Mouse (Mus musculus) urinary bladder, postnatal 14 days (tissue): ENCODE measurements around the gene Gm17482.

ENCODE experiments used
- DNase-seq: peaks from one replicate; pipeline ENCODE4 v3.0.0; 2021; ENCODE audit warnings: low spot score

Gene Gm17482

GRCm38 (mm10) chr6:115245500-115246058 is 18.4 kb downstream of the Gm17482 start:
- no peak for DNase-seq

- DNase-seq = peak; percentile 37
Measured at GRCm38 (mm10) chr6:115251531-115251985, 24.4 kb downstream of the Gm17482 start.

- DNase-seq = no peak
Measured at GRCm38 (mm10) chr6:115252099-115252873, 25.1 kb downstream of the Gm17482 start, which contains the start of gene Timp4. TSS of gene Timp4 (minus strand) at chr6:115252205.

- no peak for DNase-seq
Measured at GRCm38 (mm10) chr6:115255171-115255570, 28.0 kb downstream of the Gm17482 start.

GRCm38 (mm10) chr6:115260507-115260906 is 33.4 kb downstream of the Gm17482 start:
- no peak for DNase-seq

DNA sequence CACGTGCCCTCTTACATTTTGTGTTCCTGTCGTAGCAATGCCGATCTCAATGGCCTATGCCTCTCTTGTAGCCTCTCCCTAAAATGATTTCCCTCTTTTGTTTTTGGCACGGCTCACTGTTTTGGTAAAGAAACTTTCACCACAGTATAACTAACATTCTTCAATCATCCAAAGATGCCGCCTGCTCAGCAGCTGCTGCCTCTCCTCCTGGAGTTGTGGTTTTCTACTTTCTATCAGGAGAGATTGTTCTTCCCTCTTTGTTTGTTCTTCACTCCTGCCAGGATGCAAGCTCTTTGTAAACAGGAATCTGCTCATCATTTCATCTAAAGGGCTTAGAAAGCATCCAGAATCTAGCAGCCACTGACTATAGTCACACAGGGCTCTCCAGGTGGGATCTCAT is 39.6 kb downstream of the Gm17482 start:
- DNase-seq = no peak

GRCm38 (mm10) chr6:115267916-115268315 is 40.8 kb downstream of the Gm17482 start:
- peak; percentile 79 for DNase-seq

DNA sequence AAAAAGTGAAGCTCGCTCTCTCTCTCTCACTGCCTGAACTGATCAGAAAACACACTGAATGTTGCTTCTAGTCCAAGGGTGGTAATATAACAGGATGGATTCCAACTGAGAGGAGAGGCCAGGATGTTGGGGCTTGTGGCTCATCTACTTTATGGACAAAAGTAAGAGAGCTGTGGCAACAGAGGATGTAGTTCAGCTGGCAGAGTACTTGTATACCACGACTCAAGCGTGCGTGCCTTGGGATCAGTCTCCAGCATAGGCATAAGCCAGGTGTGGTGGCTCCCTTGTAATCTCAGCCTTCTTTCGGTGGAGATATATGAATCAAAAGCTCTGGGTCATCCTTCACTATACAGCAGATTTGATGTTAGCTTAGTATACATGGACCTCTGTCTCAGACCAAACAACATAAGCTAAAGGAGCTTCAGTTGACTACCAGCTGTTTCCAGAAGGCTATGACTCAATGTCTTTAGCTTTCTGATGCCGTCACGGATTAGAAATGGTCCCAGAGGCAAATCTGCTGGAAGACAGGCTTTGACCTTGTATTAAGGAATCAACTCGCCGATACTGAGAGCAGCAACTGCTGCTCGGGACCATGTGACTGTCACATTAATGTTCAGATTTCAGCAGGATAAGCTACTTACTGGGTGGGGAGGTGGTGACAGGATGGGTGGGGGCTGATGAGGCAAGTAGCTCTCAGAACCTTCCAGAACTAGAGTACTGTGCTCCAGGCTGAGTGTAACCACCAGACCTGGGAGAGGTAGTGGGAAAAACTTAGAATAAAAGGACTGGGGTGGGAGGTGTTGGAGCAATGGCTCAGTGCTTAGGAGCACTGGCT is 41.6 kb downstream of the Gm17482 start:
- DNase-seq = no peak

GRCm38 (mm10) chr6:115269561-115269960 is 42.4 kb downstream of the Gm17482 start:
- DNase-seq = no peak

GRCm38 (mm10) chr6:115270085-115270484 is 42.9 kb downstream of the Gm17482 start:
- no peak for DNase-seq

GRCm38 (mm10) chr6:115271326-115271725 is 44.2 kb downstream of the Gm17482 start:
- no peak for DNase-seq

DNA sequence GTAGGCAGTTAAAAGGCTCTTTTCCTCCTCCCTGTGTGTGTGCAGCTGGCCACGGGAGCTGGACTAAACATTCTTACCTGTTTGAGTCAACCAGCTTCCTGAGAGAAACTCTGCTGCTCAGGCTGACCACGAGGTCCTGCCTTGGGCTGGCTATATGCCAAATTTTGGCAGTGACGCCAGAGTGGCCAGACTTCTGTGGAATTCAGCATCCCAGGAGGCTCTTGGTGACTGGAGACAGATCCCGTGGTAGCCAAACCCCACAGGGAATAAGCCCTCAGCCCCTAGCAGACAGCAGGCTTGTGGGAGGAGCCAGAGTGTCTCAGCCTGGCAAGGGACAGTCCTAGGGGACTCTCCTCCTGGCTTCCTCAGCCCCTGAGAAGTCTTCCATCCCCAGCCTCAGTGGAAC is 44.7 kb downstream of the Gm17482 start:
- DNase-seq = peak; percentile 64

DNA sequence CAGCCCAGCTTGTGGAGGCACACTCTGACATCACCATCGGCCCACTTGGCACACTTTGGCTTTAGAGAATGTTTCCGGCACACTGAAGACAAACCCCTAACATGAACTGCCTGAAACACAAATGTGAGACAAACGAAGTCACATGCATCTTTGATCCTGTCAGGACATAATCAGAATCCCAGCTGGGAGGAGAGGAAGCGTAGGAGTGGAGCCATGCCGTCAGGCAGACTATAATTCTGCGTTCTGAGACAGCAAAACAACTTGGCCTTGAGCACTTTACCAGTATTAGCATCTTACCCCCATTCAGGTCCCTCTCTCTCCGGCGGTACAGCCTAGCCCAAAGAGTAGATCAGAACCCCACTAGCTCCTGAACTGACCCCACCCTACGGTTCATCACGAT is 46.2 kb downstream of the Gm17482 start:
- DNase-seq = no peak

DNA sequence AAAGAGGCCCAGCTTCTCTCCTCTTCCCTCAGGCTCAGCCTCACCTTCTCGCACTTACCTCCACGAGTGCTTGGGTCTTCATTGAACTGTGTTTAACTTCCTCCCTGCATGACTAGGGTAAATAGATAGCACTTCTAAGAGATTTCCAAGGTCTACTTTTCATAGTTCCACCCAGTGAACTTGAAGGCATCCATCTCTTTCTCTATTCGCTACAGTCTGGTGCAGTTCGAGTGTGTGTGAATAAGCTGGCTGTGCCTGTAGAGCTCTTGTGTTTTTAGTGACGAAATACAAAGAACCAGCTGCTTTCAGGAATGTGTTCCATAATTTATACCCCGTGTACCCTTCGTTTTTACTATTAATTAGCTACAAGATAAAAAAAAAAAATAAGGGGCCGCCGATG is 47.6 kb downstream of the Gm17482 start:
- DNase-seq = no peak

GRCm38 (mm10) chr6:115275116-115275815 is 48.1 kb downstream of the Gm17482 start:
- DNase-seq = no peak

DNA sequence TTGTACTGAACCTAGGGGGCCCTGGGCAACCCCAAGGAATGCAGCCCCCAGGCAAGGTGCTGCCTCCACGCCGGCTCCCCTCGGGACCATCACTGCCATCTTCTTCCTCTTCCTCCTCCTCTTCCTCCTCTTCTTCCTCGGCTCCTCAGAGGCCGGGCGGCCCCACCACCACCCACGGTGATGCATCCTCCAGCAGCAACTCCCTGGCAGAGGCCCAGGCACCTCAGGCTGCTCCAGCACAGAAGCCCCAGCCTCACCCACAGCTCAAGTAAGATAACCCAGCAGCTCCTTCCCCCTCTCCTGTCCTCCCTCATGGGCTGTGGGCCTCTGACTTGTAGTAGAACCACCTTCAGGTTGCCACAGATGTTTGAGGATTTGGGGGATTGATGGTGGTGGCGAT is 50.9 kb downstream of the Gm17482 start:
- no peak for DNase-seq

DNA sequence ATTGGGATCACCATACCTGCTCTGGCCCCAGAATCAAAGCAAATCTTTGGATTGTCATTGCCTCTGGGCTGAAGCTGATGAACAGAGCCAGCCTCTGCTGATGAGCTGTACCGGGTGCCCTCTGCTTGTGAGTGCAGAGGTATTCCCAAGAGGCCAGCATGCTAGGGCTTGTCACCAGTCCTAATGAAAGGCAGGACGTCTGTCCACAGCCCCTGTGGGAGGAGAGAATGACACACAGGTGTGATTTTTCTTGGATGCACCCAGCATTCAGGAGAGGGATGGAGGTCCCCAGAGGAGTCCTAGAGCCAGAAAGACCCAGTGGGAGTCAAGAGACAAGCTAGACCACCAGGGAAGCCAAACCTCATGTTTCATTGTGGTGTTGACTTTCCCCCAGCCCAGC is 52.5 kb downstream of the Gm17482 start:
- no peak for DNase-seq

DNA sequence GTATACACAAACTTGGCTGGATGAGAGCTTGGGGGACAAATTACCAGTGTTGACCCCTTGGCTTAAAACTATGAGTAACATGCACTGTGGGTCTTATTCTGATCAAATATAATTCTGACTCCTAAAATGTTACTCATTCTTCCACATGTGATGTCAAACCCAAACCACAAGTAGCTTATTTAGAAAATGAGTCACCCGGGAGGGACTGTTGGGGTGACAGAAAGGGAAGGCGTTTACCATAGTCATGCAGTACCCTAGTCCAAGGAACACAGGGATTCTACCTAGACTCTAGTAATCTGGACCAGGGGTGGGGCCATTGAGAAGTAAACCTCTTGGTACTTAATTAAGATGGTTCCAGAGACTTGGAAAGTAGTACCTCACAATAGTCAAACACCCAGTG is 57.0 kb downstream of the Gm17482 start:
- no peak for DNase-seq

DNA sequence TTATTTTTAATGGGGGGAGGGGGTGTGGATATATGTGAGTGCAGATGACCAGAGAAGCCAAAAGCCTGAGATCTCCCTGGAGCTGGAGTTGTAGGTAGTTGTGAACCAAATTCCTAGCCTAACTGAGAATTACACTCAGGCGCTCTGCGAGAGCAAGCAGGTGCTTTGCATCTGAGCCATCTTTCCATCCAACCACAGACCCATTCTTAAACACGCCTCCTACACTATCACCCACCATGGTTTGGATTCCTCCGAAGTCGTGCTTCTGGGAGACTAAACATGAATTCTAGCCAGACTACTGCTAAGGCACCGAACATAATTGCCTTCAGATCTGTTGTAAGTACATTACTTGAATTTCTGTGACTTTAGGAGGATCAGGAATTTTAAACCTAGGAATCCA is 59.3 kb downstream of the Gm17482 start:
- no peak for DNase-seq

GRCm38 (mm10) chr6:115288223-115288622 is 61.1 kb downstream of the Gm17482 start:
- no peak for DNase-seq

GRCm38 (mm10) chr6:115290561-115290960 is 63.4 kb downstream of the Gm17482 start:
- DNase-seq = no peak

DNA sequence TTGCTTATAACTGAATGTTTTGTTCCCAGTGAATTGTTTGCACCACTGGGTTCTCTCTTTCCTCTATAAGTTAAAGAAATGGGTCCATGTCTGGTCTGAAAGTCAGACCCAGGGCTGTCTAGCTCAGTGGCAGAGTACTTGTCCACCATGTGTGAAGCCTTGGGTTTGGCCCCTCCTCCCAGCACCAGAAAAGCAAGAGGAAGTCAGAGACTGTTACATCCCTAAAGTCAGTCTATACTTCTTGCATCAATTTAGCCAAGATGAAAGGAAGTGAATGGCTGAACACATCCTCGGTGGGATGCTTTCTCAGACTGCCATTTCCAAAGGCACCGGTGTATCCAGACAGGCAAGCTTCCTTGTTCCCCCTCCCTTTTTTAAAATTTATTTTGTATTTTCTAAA is 63.9 kb downstream of the Gm17482 start:
- DNase-seq = no peak
